Mouse (Mus musculus): ENCODE measurements around the gene Cyp27b1.
A peak's percentile ranks its signal among the peaks of the same experiment; 100 is the strongest.
"Not testable (repeated sequence)": the region's sequence is repeated elsewhere in the genome, so short reads cannot be mapped to it uniquely, and the experiment has no call there.

Cyp27b1 gene

GRCm38 (mm10) chr10:127050119-127050474 is 2.0 kb downstream of the Cyp27b1 start:
- DNase-seq, result no peak

GRCm38 (mm10) chr10:127054646-127055045 is 6.6 kb downstream of the Cyp27b1 start:
- DNase-seq, result no peak

DNA sequence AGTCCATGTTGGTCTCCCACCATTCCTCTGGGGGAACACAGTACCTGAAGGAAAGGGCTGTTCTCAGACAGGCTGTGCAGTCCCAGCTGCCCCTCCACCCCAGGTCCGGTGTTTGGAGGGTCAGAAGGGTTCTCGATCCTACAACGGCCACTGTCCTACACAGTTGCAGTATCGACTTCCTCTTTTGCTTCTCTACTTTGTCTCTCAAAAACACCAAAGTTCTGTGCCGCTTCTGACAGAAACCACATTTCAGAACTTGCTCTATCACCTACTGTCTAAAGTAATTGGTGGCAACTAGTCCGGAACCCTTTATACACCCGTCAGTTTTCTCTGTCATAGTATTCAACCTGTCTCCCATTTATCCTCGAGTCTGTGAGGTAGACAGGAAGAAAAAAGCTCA is 7.4 kb downstream of the Cyp27b1 start:
- DNase-seq, result no peak

DNA sequence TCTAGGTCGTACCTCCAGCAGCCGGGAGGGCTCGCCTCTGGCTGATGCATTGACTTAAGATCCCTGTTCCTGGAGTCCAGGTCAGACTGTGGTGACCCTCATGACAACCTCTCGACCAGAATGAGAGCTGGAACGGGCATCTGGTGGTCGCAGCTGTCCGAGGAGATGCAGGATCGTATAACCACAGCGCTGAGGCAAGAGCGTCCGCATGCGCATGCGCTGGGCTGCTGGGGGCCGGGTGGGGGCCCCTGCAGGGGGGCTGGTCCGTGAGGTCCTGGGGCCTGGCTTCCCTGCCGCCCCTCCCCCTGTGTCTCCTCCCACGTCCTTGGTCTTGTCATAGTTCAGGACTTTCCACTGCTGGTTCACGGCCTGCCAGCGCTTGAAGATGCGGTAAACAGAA is 8.4 kb downstream of the Cyp27b1 start:
- no peak for DNase-seq

DNA sequence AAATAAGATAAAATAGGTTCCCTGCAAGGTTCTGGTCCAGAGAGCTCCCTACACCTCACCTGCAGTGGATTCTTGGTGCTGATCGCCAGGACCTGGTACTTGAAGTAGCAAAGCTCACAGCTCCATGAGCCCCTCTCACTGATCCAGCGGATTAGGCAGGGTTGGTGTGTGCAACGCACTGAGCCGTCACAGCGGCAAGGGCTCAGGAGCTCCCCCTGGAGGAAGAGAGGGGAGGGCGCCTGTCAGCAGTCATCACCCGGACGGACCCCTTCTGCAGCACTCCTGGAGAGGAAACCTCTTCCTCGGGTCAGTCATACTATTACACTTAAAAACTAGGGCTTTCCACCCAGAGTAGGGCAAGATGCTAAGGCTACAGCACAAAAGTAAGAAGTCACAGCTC is 10.1 kb downstream of the Cyp27b1 start:
- peak; percentile 63 to 80 for DNase-seq

GRCm38 (mm10) chr10:127058708-127059107 is 10.7 kb downstream of the Cyp27b1 start:
- DNase-seq, result no peak

DNA sequence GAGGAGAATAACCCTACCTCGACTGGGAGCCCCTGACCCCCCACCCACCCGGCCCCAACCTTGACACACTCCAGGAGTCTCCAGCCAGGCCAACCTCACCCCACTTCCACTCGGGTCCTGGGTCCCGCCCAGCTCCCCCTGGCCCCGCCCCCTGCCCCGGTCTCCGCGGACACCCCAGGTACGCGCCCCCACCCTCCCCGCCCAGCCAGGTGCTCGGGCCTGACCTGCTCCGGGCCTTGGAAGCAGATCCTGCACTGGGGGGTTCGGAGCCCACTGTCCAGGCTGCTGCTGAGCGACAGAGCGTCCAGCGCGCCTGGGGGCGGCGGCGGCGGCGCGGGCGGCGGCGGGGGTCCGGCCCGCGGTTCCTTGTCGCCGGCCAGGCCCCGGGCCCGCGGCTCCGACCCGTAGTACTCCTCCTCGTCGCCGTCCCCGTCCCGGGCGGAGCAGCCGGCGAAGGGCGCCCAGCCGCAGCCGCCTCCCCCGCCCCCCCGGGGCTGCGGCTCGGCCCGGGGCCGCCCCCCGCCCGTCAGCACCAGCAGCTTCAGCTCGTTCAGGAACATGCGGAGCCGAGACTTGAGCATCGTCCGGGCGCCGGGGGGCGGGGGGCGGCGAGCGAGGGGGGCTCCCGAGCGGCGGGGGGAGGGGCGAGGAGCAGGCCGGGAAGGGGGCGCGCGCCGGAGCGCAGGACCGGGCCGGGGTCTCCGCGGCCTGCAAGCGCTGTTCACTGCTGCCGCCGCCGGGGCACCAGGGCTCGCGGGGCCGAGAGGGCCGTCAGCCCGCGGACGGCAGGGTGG is 11.3 kb downstream of the Cyp27b1 start:
- DNase-seq, result no peak

- DNase-seq, result peak; percentile 82 to 86
These were observed 12.2 kb downstream of the Cyp27b1 start, which contains the start of gene March9 for GRCm38 (mm10) chr10:127059968-127060916. Gene March9, minus strand, starts transcription at chr10:127060184.

DNA sequence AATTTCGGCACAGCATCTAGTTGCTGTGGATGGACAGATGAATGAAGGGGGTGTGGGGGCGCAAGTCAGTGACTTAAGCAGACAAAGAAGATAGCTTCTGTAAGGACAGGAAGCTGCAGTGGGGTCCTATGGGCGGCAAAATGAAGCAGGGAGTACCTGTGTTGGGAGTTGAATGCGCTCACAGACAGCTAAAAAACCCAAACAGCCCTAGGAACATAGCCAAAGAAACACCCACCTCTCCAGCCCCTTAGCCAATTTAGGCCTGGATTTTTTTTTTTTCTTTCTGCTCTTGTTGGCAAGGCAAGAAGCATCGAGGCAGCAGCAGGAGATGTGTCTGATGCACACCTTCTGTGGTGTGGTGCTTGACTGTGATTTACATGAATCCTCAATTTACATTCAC is 13.0 kb downstream of the Cyp27b1 start:
- no peak for DNase-seq

GRCm38 (mm10) chr10:127061513-127061912 is 13.5 kb downstream of the Cyp27b1 start:
- no peak for DNase-seq

DNA sequence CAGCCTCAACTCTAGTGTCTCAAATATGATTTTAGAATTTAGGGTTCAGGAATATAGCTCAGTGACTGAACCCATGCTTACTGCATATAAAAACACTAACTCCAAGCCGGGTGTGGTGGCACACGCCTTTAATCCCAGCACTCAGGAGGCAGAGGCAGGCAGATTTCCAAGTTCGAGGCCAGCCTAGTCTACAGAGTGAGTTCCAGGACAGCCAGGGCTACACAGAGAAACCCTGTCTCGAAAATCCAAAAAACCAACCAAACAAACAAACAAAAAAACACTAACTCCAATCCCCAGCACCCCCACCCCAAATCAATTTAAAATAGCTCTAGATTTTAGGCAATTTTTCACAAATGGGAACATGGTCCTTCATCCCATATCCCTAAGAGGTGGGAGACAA is 14.1 kb downstream of the Cyp27b1 start:
- not testable (repeated sequence) for DNase-seq

DNA sequence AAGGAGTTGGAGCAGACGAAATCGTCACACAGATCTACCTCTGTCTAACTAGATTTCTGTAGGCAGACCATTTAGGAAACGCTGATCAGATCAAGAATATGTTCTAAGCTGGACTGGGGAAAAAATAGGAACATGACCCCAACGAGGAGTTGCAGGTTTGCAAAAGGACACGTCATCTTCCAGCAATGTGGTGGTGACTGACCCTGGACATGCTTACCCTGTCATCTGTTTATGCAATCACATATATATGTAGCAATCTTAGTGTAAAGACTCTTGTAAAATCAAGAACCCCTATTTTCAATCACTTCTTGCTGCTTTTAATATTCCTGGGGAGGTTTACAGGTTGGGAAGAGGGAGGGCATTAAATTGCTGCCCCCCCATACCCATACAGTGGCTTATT is 14.5 kb downstream of the Cyp27b1 start:
- DNase-seq, result no peak

GRCm38 (mm10) chr10:127063239-127063872 is 15.3 kb downstream of the Cyp27b1 start, which contains the start of gene Cdk4:
Gene Cdk4, plus strand, starts transcription at chr10:127063534.
- peak; percentile 98 to 99 for DNase-seq

DNA sequence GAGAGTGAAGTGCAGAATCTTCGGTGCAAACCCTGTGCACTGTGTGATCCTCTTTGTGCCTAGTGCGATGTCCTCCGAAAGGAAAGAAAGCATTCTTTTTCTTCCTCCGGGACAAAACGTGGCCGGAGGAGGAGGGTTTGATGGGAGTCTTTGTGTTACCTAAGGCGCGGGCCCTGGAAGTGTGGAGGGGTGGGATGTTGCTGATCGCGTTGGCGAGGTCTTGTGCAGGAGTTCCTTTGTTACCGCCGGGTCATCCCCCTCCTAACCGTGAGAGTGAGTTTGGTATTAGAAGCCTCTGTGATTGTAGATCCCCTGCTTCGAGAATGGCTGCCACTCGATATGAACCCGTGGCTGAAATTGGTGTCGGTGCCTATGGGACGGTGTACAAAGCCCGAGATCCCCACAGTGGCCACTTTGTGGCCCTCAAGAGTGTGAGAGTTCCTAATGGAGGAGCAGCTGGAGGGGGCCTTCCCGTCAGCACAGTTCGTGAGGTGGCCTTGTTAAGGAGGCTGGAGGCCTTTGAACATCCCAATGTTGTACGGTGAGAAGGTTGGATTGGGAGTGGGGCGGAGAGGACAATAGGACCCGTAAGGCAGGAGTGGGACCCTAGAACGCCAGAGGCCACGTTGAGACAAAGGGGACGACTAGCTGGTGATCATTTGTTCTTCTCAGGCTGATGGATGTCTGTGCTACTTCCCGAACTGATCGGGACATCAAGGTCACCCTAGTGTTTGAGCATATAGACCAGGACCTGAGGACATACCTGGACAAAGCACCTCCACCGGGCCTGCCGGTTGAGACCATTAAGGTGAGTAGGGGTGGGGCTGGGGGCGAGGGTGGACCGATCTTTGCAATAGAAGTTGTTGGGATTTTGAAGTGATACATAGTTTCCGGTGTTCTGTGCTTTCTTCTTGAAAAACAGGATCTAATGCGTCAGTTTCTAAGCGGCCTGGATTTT is 16.1 kb downstream of the Cyp27b1 start:
- no peak for DNase-seq

GRCm38 (mm10) chr10:127065981-127066380 is 17.9 kb downstream of the Cyp27b1 start:
- DNase-seq, result peak in 1 of 2 experiments; percentile 55

GRCm38 (mm10) chr10:127066519-127067018 is 18.5 kb downstream of the Cyp27b1 start:
- DNase-seq, result no peak

DNA sequence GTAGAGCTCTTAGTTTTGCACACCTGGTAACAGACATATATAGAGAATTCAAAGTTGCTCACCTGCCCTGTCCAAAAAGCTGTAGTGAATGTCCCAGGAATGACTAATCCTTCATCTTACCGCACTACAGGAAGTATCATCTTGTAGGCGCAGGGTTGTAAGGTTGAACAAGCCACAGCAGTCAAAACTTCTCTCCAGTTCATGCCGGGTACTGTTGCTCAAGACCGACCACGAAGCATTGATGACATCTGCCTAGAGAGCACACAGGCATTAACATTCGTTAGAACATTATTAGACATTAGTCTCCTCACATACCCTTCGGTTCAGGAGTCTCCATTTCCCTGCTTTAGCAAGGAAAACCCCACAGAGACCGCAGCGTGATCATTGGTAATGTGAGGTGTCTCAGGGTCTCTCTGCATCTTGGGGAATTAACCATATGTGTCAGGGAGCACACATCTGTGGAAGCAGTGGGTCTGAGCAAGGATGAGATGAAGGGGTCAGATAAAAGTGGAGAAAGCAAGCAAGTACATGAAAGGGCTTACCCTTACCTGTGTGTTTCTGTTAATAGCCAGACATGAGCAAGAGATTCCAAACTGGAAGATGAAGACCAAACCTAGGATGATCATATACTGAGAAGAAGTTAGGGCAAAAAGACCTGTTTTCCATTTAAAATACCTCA is 20.4 kb downstream of the Cyp27b1 start:
- no peak for DNase-seq

GRCm38 (mm10) chr10:127069281-127070189 is 21.5 kb downstream of the Cyp27b1 start:
- DNase-seq, result no peak

GRCm38 (mm10) chr10:127070190-127071121 is 22.4 kb downstream of the Cyp27b1 start, which contains the start of gene Tspan31:
Gene Tspan31, minus strand, starts transcription at chr10:127070264.
- peak; percentile 95 to 97 for DNase-seq
